Mouse (Mus musculus) ES-E14 (cell line): Measurements from ENCODE around the gene Timm17a. TPM values are rescaled to one million over a fixed set of nuclear protein-coding genes. Genes with fewer than 3 reads are reported as not detected.

ENCODE experiments used
- DNase-seq: peaks from one replicate; pipeline ENCODE4 v3.0.0-alpha.2; 2013; ENCODE audit warnings: low read depth, low spot score
- H3K27ac ChIP-seq: 2 replicates; pipeline ENCODE4 v1.5.1; 2012; ENCODE audit warnings: low read depth, mild to moderate bottlenecking, low read length, moderate library complexity, mixed read lengths; ENCODE audit not compliant: poor library complexity, insufficient read depth, severe bottlenecking
- H3K36me3 ChIP-seq: 2 replicates; pipeline ENCODE4 v1.6.1; 2012; ENCODE audit warnings: mild to moderate bottlenecking, low read length, moderate library complexity, mixed read lengths; ENCODE audit not compliant: control insufficient read depth, poor library complexity, insufficient read depth, severe bottlenecking
- H3K4me1 ChIP-seq, 2 experiments: fragments of 150-350 bp in 1 of 2; sonication (generic) in 1 of 2; 2 replicates each; pipeline ENCODE4 v1.6.1; 2012; ENCODE audit warnings: low read length in 2 of 2, mild to moderate bottlenecking in 1 of 2, mixed read lengths in 1 of 2; ENCODE audit not compliant: control insufficient read depth in 2 of 2, insufficient read depth in 2 of 2, poor library complexity in 1 of 2
- H3K4me3 ChIP-seq, 2 experiments: fragments of 150-350 bp in 1 of 2; sonication (generic) in 1 of 2; 2 replicates each; pipeline ENCODE4 v1.5.1; 2012; ENCODE audit warnings: low read length in 2 of 2, low read depth in 1 of 2, mild to moderate bottlenecking in 1 of 2, mixed read lengths in 1 of 2; ENCODE audit not compliant: insufficient read depth in 1 of 2, poor library complexity in 1 of 2, severe bottlenecking in 1 of 2
- H3K9ac ChIP-seq: 2 replicates; pipeline ENCODE4 v1.6.1; 2012; ENCODE audit warnings: low read depth, mild to moderate bottlenecking, low read length, mixed read lengths; ENCODE audit not compliant: poor library complexity, insufficient read depth, severe bottlenecking
- H3K9me3 ChIP-seq: fragments of 150-350 bp; sonication (generic); 2 replicates; pipeline ENCODE4 v1.6.1; 2012; ENCODE audit warnings: low read depth, mild to moderate bottlenecking, low read length; ENCODE audit not compliant: control insufficient read depth, insufficient read depth
- CHD2 ChIP-seq: IDR thresholded peaks from 2 replicates; pipeline ENCODE4 v1.6.1; 2014; ENCODE audit warnings: mild to moderate bottlenecking, low read depth, low read length, inconsistent platforms
- HCFC1 ChIP-seq: IDR thresholded peaks from 2 replicates; pipeline ENCODE4 v1.6.1; 2012; ENCODE audit warnings: low read length, inconsistent platforms, borderline replicate concordance; ENCODE audit not compliant: insufficient read depth
- MAFK ChIP-seq: IDR thresholded peaks from 2 replicates; pipeline ENCODE4 v1.6.1; 2014; ENCODE audit warnings: mild to moderate bottlenecking, low read depth, low read length, inconsistent platforms; ENCODE audit not compliant: insufficient read depth
- ZC3H11A ChIP-seq: IDR thresholded peaks from 2 replicates; pipeline ENCODE4 v1.6.1; 2012; ENCODE audit warnings: low read depth, mild to moderate bottlenecking, inconsistent platforms, low read length, borderline replicate concordance
- ZNF384 ChIP-seq: IDR thresholded peaks from 2 replicates; pipeline ENCODE4 v1.6.1; 2012; ENCODE audit warnings: low read depth, low read length, inconsistent platforms
- in situ Hi-C, 2 experiments: fragments of 600-800 bp; cut with MboI; formaldehyde crosslinking; loops; one replicate each; pipeline ENCODE4 v1.15.1; 2025; ENCODE audit warnings: low sequenced_read_pairs in 2 of 2, inconsistent platforms in 1 of 2; ENCODE audit not compliant: unreplicated experiment in 2 of 2
- total RNA-seq: library from RNA; depleted of rRNA; stranded (reverse); fragments of 300-350 nt; gene quantifications from 2 replicates; pipeline ENCODE4 v1.2.3, GENCODE M21; 2012

Gene Timm17a
- total RNA-seq, 1 experiment = 187 TPM

- TF ChIP-seq ZNF384 (no peak), ZC3H11A (no peak), CHD2 (no peak), HCFC1 (no peak), MAFK (no peak)
- H3K9ac ChIP-seq = peak overlapping the region; percentile 95; the same call in 1 of the 2 replicates
Observed at GRCm38 (mm10) chr1:135312201-135312600, 1.4 kb downstream of the Timm17a start.

GRCm38 (mm10) chr1:135311356-135311755 is 2.2 kb downstream of the Timm17a start:
- peaks cover 7% of the 10 kb centered on the region for H3K36me3 ChIP-seq
- in situ Hi-C loops = no loop called here
- no peak overlapping the region for H3K27ac ChIP-seq
- H3K4me3 ChIP-seq = no peak overlapping the region; a peak in 1 of 4 replicates
- DNase-seq = no peak
- H3K9me3 ChIP-seq = no peaks in the 10 kb centered on the region
- peaks cover 0 to 2% of the 10 kb centered on the region in 2 experiments; a peak in 1 of 4 replicates for H3K4me1 ChIP-seq
- TF ChIP-seq MAFK (no peak), HCFC1 (no peak), ZNF384 (no peak), ZC3H11A (no peak), CHD2 (no peak)
- H3K9ac ChIP-seq = no peak overlapping the region; the same call in 1 of the 2 replicates

More at GRCm38 (mm10) chr1:135312201-135312600, 1.4 kb downstream of the Timm17a start:
- Histone ChIP-seq H3K27ac (no peak overlapping the region), H3K4me3 (peak overlapping the region; percentile 82 to 94), H3K9me3 (no peaks in the 10 kb centered on the region), H3K36me3 (peaks cover 6% of the 10 kb centered on the region), H3K4me1 (peaks cover 0 to 2% of the 10 kb centered on the region in 2 experiments; a peak in 1 of 4 replicates)
- in situ Hi-C loops = no loop called here
- DNase-seq = no peak

- in situ Hi-C loops = no loop called here
Observed at GRCm38 (mm10) chr1:135290908-135291307, 22.7 kb downstream of the Timm17a start.

GRCm38 (mm10) chr1:135286311-135286710 is 27.3 kb downstream of the Timm17a start:
- Histone ChIP-seq H3K9ac (no peak overlapping the region), H3K27ac (no peak overlapping the region), H3K36me3 (no peaks in the 10 kb centered on the region), H3K9me3 (no peaks in the 10 kb centered on the region), H3K4me3 (no peak overlapping the region), H3K4me1 (peaks cover 4 to 9% of the 10 kb centered on the region in 2 experiments; a peak in 3 of 4 replicates)
- in situ Hi-C loops = no loop called here
- TF ChIP-seq MAFK = no peak
- no peak for TF ChIP-seq HCFC1
- TF ChIP-seq ZNF384 = no peak
- no peak for DNase-seq

More at GRCm38 (mm10) chr1:135290908-135291307, 22.7 kb downstream of the Timm17a start:
- TF ChIP-seq ZNF384 (no peak), HCFC1 (no peak), MAFK (no peak), CHD2 (no peak), ZC3H11A (no peak)
- Histone ChIP-seq H3K9me3 (no peaks in the 10 kb centered on the region), H3K9ac (no peak overlapping the region), H3K36me3 (peaks cover 4% of the 10 kb centered on the region), H3K4me3 (no peak overlapping the region), H3K27ac (no peak overlapping the region), H3K4me1 (no peaks in the 10 kb centered on the region)
- DNase-seq = no peak

- H3K4me1 ChIP-seq = peaks cover 4 to 9% of the 10 kb centered on the region in 2 experiments; a peak in 3 of 4 replicates
- no peak within 1 kb of the TSS for H3K27ac ChIP-seq
- peak within 1 kb of the TSS; percentile 91 for H3K9ac ChIP-seq
- no peaks in the 10 kb centered on the region for H3K36me3 ChIP-seq
- in situ Hi-C loops = no loop called here
- no peaks in the 10 kb centered on the region for H3K9me3 ChIP-seq
- DNase-seq = peak; percentile 64
- TF ChIP-seq ZNF384 (no peak), MAFK (no peak), ZC3H11A (no peak), CHD2 (no peak), HCFC1 (no peak)
- peak within 1 kb of the TSS; percentile 95 to 96 for H3K4me3 ChIP-seq
Observed at GRCm38 (mm10) chr1:135283826-135284291, 29.7 kb downstream of the Timm17a start, which contains the start of gene Rnpep. TSS of gene Rnpep (minus strand) at chr1:135284084.
